9 mouse cellular contexts compared by ENCODE assay signal in the genomic region with DNA sequence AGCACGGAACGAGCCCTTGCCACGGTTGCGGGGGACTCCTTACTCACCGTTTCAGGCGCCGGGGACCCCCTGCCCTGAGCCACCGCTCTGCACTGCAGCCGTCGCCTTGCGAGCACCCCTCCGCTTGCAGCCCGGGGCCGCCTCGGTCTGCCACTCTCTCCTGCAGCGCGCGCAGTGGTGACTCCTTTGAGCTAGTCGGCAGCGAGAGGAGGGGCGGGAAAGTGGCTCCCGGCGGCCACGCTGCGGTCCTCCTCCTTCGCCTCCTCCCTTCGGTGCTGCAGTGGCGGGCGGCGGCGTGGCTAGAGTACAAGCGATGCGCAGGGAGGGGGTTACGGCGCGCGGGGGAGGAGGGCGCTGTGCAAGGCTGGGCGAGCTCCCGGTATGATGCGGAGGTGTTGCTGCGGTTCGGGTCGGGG. TPM values are rescaled to one million over a fixed set of nuclear protein-coding genes. Genes with fewer than 3 reads are reported as not detected.
DNase-seq lines count a peak whose midpoint lies in the region; TF ChIP-seq lines count a peak whose summit lies in the region.
"Had no signal": no experiment of that assay in that cellular context is flagged by ENCODE, and none has a peak within 500 bp of the region (broad histone marks: within the 10 kb centered on the region; RNA-seq: fewer than 3 reads in every experiment).

A gene (minus strand): TSS at position 177 of the 416 bp plus-strand sequence.

- H3K79me2 ChIP-seq in myocyte (ENCODE audit: control insufficient read depth, insufficient read depth): no peaks in the 10 kb centered on the region

- no peak within 1 kb of the TSS for H3ac ChIP-seq in myocyte (ENCODE audit: control insufficient read depth, insufficient read length)

- no peaks in the 10 kb centered on the region for H3K9me3 ChIP-seq in embryonic facial prominence, embryonic 10.5 days

- DNase-seq in gastrocnemius, adult 2 months: peak; percentile 39
- DNase-seq in gastrocnemius, adult 8-10 months (ENCODE audit: low spot score in 2 of 2): no peak
- peak; percentile 91 for DNase-seq in MN1 (ENCODE audit: low spot score)
- DNase-seq in embryonic facial prominence, embryonic 10.5 days (ENCODE audit: low spot score): peak; percentile 88
- peak; percentile 36 for DNase-seq in heart, postnatal 4 days
- DNase-seq in left cerebral cortex, postnatal 10 days (ENCODE audit: extremely low spot score in 1 of 2, low spot score in 2 of 2): peak; percentile 39 to 76
- DNase-seq in testis, postnatal 14 days (ENCODE audit: low spot score): peak; percentile 9

- H3K4me3 ChIP-seq in gastrocnemius, adult 2 months: peak within 1 kb of the TSS; percentile 57
- peak within 1 kb of the TSS; percentile 65 for H3K4me3 ChIP-seq in embryonic facial prominence, embryonic 10.5 days
- no peak within 1 kb of the TSS for H3K4me3 ChIP-seq in myocyte

- 1% methylated on average over 44 of the region's 44 CpGs for WGBS in embryonic facial prominence, embryonic 10.5 days

- intact Hi-C loops in gastrocnemius, adult 2 months (cut with DNase I): no loop called here
- intact Hi-C loops in left cerebral cortex, postnatal 10 days (cut with DNase I): no loop called here

- H3K4me1 ChIP-seq in embryonic facial prominence, embryonic 10.5 days: peaks cover 33% of the 10 kb centered on the region

- H3K27ac ChIP-seq in gastrocnemius, adult 2 months: no peak within 1 kb of the TSS
- H3K27ac ChIP-seq in embryonic facial prominence, embryonic 10.5 days (replicated peaks): peak within 1 kb of the TSS; percentile 61
- H3K27ac ChIP-seq: macrophage had no signal

- H3K4me2 ChIP-seq in myocyte (ENCODE audit: low read depth): peak within 1 kb of the TSS; percentile 24

- no peak for TF ChIP-seq CTCF in gastrocnemius, adult 2 months (IDR thresholded peaks at IDR 0.05)

- peaks cover 91% of the 10 kb centered on the region for H3K27me3 ChIP-seq in embryonic facial prominence, embryonic 10.5 days (replicated peaks; ENCODE audit: low read depth, poor library complexity, severe bottlenecking)
- peaks cover 27% of the 10 kb centered on the region for H3K27me3 ChIP-seq in myocyte (ENCODE audit: control insufficient read depth, insufficient read depth, insufficient read length)

- TF ChIP-seq POLR2A in myocyte (IDR thresholded peaks at IDR 0.05; ENCODE audit: insufficient read length, low read depth): no peak

- no peaks in the 10 kb centered on the region for H3K36me3 ChIP-seq in embryonic facial prominence, embryonic 10.5 days (replicated peaks)
- no peaks in the 10 kb centered on the region for H3K36me3 ChIP-seq in myocyte (ENCODE audit: control insufficient read depth, insufficient read depth)

TF ChIP-seq in myocyte, 11 proteins besides CTCF, POLR2A, EP300 and RAD21:
- TF ChIP-seq TCF12 (IDR thresholded peaks at IDR 0.05; ENCODE audit: insufficient read depth, poor library complexity, severe bottlenecking): no peak
- no peak for TF ChIP-seq E2F4 (IDR thresholded peaks at IDR 0.05; ENCODE audit: insufficient read depth)
- TF ChIP-seq MAX (IDR thresholded peaks at IDR 0.05; ENCODE audit: low read depth): no peak
- TF ChIP-seq TCF3 (IDR thresholded peaks at IDR 0.05; ENCODE audit: insufficient read length, low read depth): no peak
- TF ChIP-seq CEBPB (IDR thresholded peaks at IDR 0.05; ENCODE audit: insufficient read depth, poor library complexity, severe bottlenecking): no peak
- no peak for TF ChIP-seq SRF (IDR thresholded peaks at IDR 0.05; ENCODE audit: control insufficient read depth, insufficient read length, low read depth)
- no peak for TF ChIP-seq POLR2AphosphoS2 (IDR thresholded peaks at IDR 0.05; ENCODE audit: insufficient read length, low read depth)
- TF ChIP-seq MYOD1 (IDR thresholded peaks at IDR 0.05; ENCODE audit: control insufficient read depth in 1 of 3, insufficient read length in 2 of 3, low read depth in 2 of 3): no peak
- TF ChIP-seq MYOG (IDR thresholded peaks at IDR 0.05; ENCODE audit: control insufficient read depth in 1 of 3, insufficient read depth in 1 of 3, insufficient read length in 2 of 3, low read depth in 2 of 3): no peak
- TF ChIP-seq REST (IDR thresholded peaks at IDR 0.05; ENCODE audit: insufficient read depth, insufficient read length): no peak
- no peak for TF ChIP-seq USF1 (IDR thresholded peaks at IDR 0.05; ENCODE audit: low read depth)

RNA-seq across cellular contexts. Expression of the gene that starts here (rescaled TPM):
- total RNA-seq in gastrocnemius, adult 2 months (2021): under 1 TPM; 0.15 to 0.20 TPM
- under 1 TPM in 3 of 4 experiments, not detected in 1; 0.09 to 0.12 (median 0.11) TPM for total RNA-seq in gastrocnemius, adult 8-10 months (2022)
- polyA plus RNA-seq in embryonic facial prominence, embryonic 10.5 days (2016; fragmentation: Nextera tagmentation; extraction: Ambion mirVana): 0.77 and 0.87 TPM in 2 replicates
- under 1 TPM; 0.21 to 0.54 TPM for total RNA-seq in heart, postnatal 4 days (2021)
- total RNA-seq in left cerebral cortex, postnatal 10 days (2021): 10 to 100 TPM; 28.3 to 30.4 TPM
- not detected for polyA plus RNA-seq in myocyte (2012; fragmentation: generic; extraction: Trizol)
- polyA plus RNA-seq: macrophage had no signal

Comparison
In these comparisons a context has a peak if more than half of its experiments do, and no peak if none do; other contexts are left out.
1. RNA of the gene that starts here (total RNA-seq): 28.3 to 30.4 TPM in left cerebral cortex, postnatal 10 days; 0.21 to 0.54 TPM in heart, postnatal 4 days, 0.15 to 0.20 TPM in gastrocnemius, adult 2 months and 0.09 to 0.12 TPM in gastrocnemius, adult 8-10 months; every median in the first group is over 10 times any median in the second.
2. Peak in DNase-seq and H3K4me3 ChIP-seq in gastrocnemius, adult 2 months; RNA of the gene not detected or under 1 TPM.
3. Peak in DNase-seq, H3K4me3 ChIP-seq and H3K27ac ChIP-seq in embryonic facial prominence, embryonic 10.5 days; RNA of the gene not detected or under 1 TPM.
4. Peak in DNase-seq in heart, postnatal 4 days; RNA of the gene not detected or under 1 TPM.
5. DNase-seq: peak in MN1 (single experiment), left cerebral cortex, postnatal 10 days (2 of 2) and testis, postnatal 14 days (single experiment); none in gastrocnemius, adult 8-10 months (0 of 2).